Mouse (Mus musculus) testis, adult 2 months (tissue): Measurements from ENCODE around the gene Lgals4.

Experiments used
- CTCF ChIP-seq: fragments of 200-500 bp; IDR thresholded peaks from 2 replicates; pipeline ENCODE4 v1.5.1; 2012; ENCODE audit warnings: low read depth, mild to moderate bottlenecking, inconsistent platforms, low read length, moderate library complexity; ENCODE audit not compliant: control insufficient read depth, insufficient read depth, insufficient replicate concordance
- POLR2A ChIP-seq: fragments of 200-500 bp; IDR thresholded peaks from 2 replicates; pipeline ENCODE4 v1.6.1; 2012; ENCODE audit warnings: low read depth, mild to moderate bottlenecking, inconsistent platforms, low read length, moderate library complexity; ENCODE audit not compliant: control insufficient read depth

- TF ChIP-seq CTCF, result no peak
- TF ChIP-seq POLR2A, result no peak
Measured at GRCm38 (mm10) chr7:28818861-28819452, 14.7 kb upstream of the Lgals4 start.
